ENCODE assay signal across 8 mouse cellular contexts in the genomic region with DNA sequence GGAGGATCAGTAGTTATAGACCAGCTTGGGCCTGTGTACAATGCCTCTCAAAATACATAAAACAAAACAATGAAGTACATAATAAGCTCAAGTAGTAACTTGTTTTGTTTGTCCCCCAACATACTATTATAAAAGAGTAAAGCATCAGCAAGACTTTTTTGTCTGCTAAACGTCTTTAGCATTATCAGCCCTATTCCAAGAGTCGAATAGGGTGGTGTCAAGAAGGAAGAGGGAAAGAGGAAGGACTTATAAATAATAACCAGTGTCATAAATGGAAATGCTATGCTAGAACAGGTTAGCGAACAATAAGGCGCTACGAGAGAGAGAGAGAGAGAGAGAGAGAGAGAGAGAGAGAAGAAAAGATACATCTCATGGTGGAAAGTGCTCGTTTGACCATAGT. TPM values are rescaled to one million over a fixed set of nuclear protein-coding genes. Genes with fewer than 3 reads are reported as not detected.
DNase-seq lines count a peak whose midpoint lies in the region; ATAC-seq and TF ChIP-seq lines count a peak whose summit lies in the region.

No protein-coding gene starts in this region.

- H3K9ac ChIP-seq in embryonic facial prominence, embryonic 12.5 days: peak overlapping the region; percentile 88
- H3K9ac ChIP-seq in intestine, embryonic 15.5 days: peak overlapping the region; percentile 97
- H3K9ac ChIP-seq in neural tube, embryonic 12.5 days: peak overlapping the region; percentile 91

- TF ChIP-seq CTCF in left cerebral cortex, adult 2 months (IDR thresholded peaks at IDR 0.05): no peak

- no peak for DNase-seq in left cerebral cortex, adult 2 months (ENCODE audit: extremely low spot score in 1 of 2, low spot score in 2 of 2)
- no peak for DNase-seq in left cerebral cortex, adult 9 months (ENCODE audit: low spot score in 2 of 2)
- DNase-seq in spleen, adult 18-20 months: no peak
- no peak for DNase-seq in adrenal gland, postnatal 36 days
- no peak for DNase-seq in Muller cell, postnatal 12 days (ENCODE audit: inconsistent ontology term)

- no peaks in the 10 kb centered on the region for H3K27me3 ChIP-seq in embryonic facial prominence, embryonic 12.5 days
- no peaks in the 10 kb centered on the region for H3K27me3 ChIP-seq in intestine, embryonic 15.5 days (replicated peaks)
- no peaks in the 10 kb centered on the region for H3K27me3 ChIP-seq in neural tube, embryonic 12.5 days (replicated peaks)

- H3K36me3 ChIP-seq in embryonic facial prominence, embryonic 12.5 days: peaks cover 26% of the 10 kb centered on the region
- peaks cover 22% of the 10 kb centered on the region for H3K36me3 ChIP-seq in intestine, embryonic 15.5 days
- H3K36me3 ChIP-seq in neural tube, embryonic 12.5 days: peaks cover 29% of the 10 kb centered on the region

- 7% methylated on average over 6 of the region's 6 CpGs for WGBS in embryonic facial prominence, embryonic 12.5 days
- 3% methylated on average over 6 of the region's 6 CpGs for WGBS in intestine, embryonic 15.5 days
- WGBS in neural tube, embryonic 12.5 days: 5% methylated on average over 6 of the region's 6 CpGs

- peak overlapping the region; percentile 95 for H3K4me3 ChIP-seq in left cerebral cortex, adult 2 months
- H3K4me3 ChIP-seq in embryonic facial prominence, embryonic 12.5 days: peak overlapping the region; percentile 90
- peak overlapping the region; percentile 88 for H3K4me3 ChIP-seq in intestine, embryonic 15.5 days (replicated peaks)
- H3K4me3 ChIP-seq in neural tube, embryonic 12.5 days: peak overlapping the region; percentile 97

- H3K9me3 ChIP-seq in embryonic facial prominence, embryonic 12.5 days: 0 out of 2 replicates have a peak, but pooled peaks cover 5% of the 10 kb centered on the region
- no peaks in the 10 kb centered on the region for H3K9me3 ChIP-seq in intestine, embryonic 15.5 days
- H3K9me3 ChIP-seq in neural tube, embryonic 12.5 days: no peaks in the 10 kb centered on the region

- H3K4me2 ChIP-seq in embryonic facial prominence, embryonic 12.5 days (replicated peaks): peak overlapping the region; percentile 68
- peak overlapping the region; percentile 55 for H3K4me2 ChIP-seq in intestine, embryonic 15.5 days (replicated peaks)
- peak overlapping the region; percentile 71 for H3K4me2 ChIP-seq in neural tube, embryonic 12.5 days (replicated peaks)

- no peak for ATAC-seq in embryonic facial prominence, embryonic 12.5 days (ENCODE audit: insufficient number of reproducible peaks, insufficient read depth, low FRiP score, low TSS enrichment)
- ATAC-seq in intestine, embryonic 15.5 days: no peak
- no peak for ATAC-seq in neural tube, embryonic 12.5 days (ENCODE audit: low FRiP score, low read depth)

- intact Hi-C loops in left cerebral cortex, adult 2 months (cut with DNase I): loop anchor here (1.0 kb wide), 1 partner anchor 17 kb away; no protein-coding TSS in a partner anchor

- H3K27ac ChIP-seq in left cerebral cortex, adult 2 months: peak overlapping the region; percentile 93
- H3K27ac ChIP-seq in embryonic facial prominence, embryonic 12.5 days: peak overlapping the region; percentile 88
- peak overlapping the region; percentile 90 for H3K27ac ChIP-seq in intestine, embryonic 15.5 days
- peak overlapping the region; percentile 92 for H3K27ac ChIP-seq in neural tube, embryonic 12.5 days

- H3K4me1 ChIP-seq in embryonic facial prominence, embryonic 12.5 days: peaks cover 35% of the 10 kb centered on the region
- H3K4me1 ChIP-seq in intestine, embryonic 15.5 days (replicated peaks): peaks cover 26% of the 10 kb centered on the region
- peaks cover 34% of the 10 kb centered on the region for H3K4me1 ChIP-seq in neural tube, embryonic 12.5 days

RNA-seq across cellular contexts. Expression of a gene that starts 0.8 kb away (rescaled TPM):
- total RNA-seq in left cerebral cortex, adult 2 months (2021): 100 to 1,000 TPM; 325 to 334 TPM
- polyA plus RNA-seq in embryonic facial prominence, embryonic 12.5 days (2016; fragmentation: Nextera tagmentation; extraction: Ambion mirVana): 874 and 888 TPM in 2 replicates
- 1,028 and 1,048 TPM in 2 replicates for polyA plus RNA-seq in intestine, embryonic 15.5 days (2015; fragmentation: Nextera tagmentation; extraction: Ambion mirVana)
- polyA plus RNA-seq in neural tube, embryonic 12.5 days (2016; fragmentation: Nextera tagmentation; extraction: Ambion mirVana): 638 and 654 TPM in 2 replicates
- 100 to 1,000 TPM; 651 to 795 TPM for total RNA-seq in adrenal gland, postnatal 36 days (2021)

RNA-seq across cellular contexts. Expression of a gene that starts 15.9 kb away (rescaled TPM):
- total RNA-seq in left cerebral cortex, adult 2 months (2021): 100 to 1,000 TPM in 1 of 2 experiments, 10 to 100 TPM in 1; 99.1 to 101 TPM
- 97.6 and 108 TPM in 2 replicates for polyA plus RNA-seq in embryonic facial prominence, embryonic 12.5 days (2016; fragmentation: Nextera tagmentation; extraction: Ambion mirVana)
- polyA plus RNA-seq in intestine, embryonic 15.5 days (2015; fragmentation: Nextera tagmentation; extraction: Ambion mirVana): 69.5 and 73.0 TPM in 2 replicates
- polyA plus RNA-seq in neural tube, embryonic 12.5 days (2016; fragmentation: Nextera tagmentation; extraction: Ambion mirVana): 121 and 125 TPM in 2 replicates
- 10 to 100 TPM; 57.9 to 62.0 TPM for total RNA-seq in adrenal gland, postnatal 36 days (2021)

RNA-seq across cellular contexts. Expression of a gene that starts 28.8 kb away (rescaled TPM):
- 10 to 100 TPM; 32.0 to 34.4 TPM for total RNA-seq in left cerebral cortex, adult 2 months (2021)
- 31.0 and 33.7 TPM in 2 replicates for polyA plus RNA-seq in embryonic facial prominence, embryonic 12.5 days (2016; fragmentation: Nextera tagmentation; extraction: Ambion mirVana)
- polyA plus RNA-seq in intestine, embryonic 15.5 days (2015; fragmentation: Nextera tagmentation; extraction: Ambion mirVana): 40.7 and 45.7 TPM in 2 replicates
- polyA plus RNA-seq in neural tube, embryonic 12.5 days (2016; fragmentation: Nextera tagmentation; extraction: Ambion mirVana): 20.4 and 25.0 TPM in 2 replicates
- 10 to 100 TPM; 27.6 to 29.7 TPM for total RNA-seq in adrenal gland, postnatal 36 days (2021)

RNA-seq across cellular contexts. Expression of a gene that starts 55.2 kb away (rescaled TPM):
- 100 to 1,000 TPM in 1 of 2 experiments, 10 to 100 TPM in 1; 86.8 to 100 TPM for total RNA-seq in left cerebral cortex, adult 2 months (2021)
- polyA plus RNA-seq in embryonic facial prominence, embryonic 12.5 days (2016; fragmentation: Nextera tagmentation; extraction: Ambion mirVana): 93.8 and 94.2 TPM in 2 replicates
- 68.3 and 71.4 TPM in 2 replicates for polyA plus RNA-seq in intestine, embryonic 15.5 days (2015; fragmentation: Nextera tagmentation; extraction: Ambion mirVana)
- 72.1 and 79.0 TPM in 2 replicates for polyA plus RNA-seq in neural tube, embryonic 12.5 days (2016; fragmentation: Nextera tagmentation; extraction: Ambion mirVana)
- 10 to 100 TPM; 71.5 to 71.6 TPM for total RNA-seq in adrenal gland, postnatal 36 days (2021)
